Mouse (Mus musculus) megakaryocyte, embryonic 14.5 days (primary cell): ENCODE results near the gene Ninj1.

Source experiments
- FLI1 ChIP-seq: IDR thresholded peaks from 2 replicates; pipeline ENCODE4 v1.6.1; 2012; ENCODE audit warnings: low read length, inconsistent platforms, mixed read lengths
- GATA1 ChIP-seq: IDR thresholded peaks from 3 replicates; pipeline ENCODE4 v1.6.1; 2012; ENCODE audit warnings: mixed read lengths, low read length, inconsistent platforms, borderline replicate concordance

DNA sequence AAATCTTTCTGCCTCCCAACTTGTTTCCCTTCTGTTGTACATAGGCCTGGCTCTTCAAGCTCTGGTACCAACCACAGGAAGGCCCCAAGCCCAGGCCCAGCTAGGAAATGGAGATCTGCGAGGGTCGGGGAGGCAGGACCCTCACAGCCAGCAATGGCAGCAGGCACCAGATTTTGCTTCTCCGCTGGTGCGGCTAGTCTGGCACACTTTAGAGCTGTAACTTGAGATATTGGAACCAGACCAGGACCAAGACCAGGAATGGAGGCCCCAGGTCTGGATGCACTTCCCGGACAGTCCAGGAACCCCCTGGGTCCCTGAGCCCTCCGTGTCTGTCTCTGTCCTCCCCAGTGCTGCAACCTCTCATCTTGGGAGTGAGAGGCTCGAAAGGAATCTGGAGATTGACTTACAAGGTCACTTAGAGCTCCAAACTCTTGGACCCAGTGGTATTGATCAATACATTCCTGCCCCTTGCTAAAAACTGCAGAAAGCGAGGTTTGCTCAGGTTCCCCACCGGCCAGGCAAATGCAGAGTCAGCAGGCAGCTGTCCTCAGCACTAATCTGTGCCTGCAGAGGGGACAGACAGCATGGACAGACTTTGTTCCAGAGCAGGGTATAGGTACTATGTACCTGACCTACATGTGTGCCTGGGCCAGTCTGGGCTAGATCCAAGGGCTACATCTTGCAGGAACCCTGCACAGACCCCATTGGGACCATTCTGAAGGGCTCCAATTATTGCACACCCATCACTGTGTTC is 29.7 kb downstream of the Ninj1 start:
- no peak for TF ChIP-seq GATA1
- TF ChIP-seq FLI1, result no peak
